Mouse (Mus musculus) Muller cell, postnatal 12 days (primary cell): ENCODE measurements at regions not wholly inside any gene's neighbourhood (a gene's known extent, or its start where the extent isn't known, plus 50 kb on each side); places are given as distances from the start of the nearest gene placed in this dataset.
"Not testable (repeated sequence)": the region's sequence is repeated elsewhere in the genome, so short reads cannot be mapped to it uniquely, and the experiment has no call there.

ENCODE experiments used
- DNase-seq: peaks from one replicate; pipeline ENCODE4 v3.0.0-alpha.2; 2015; ENCODE audit errors: inconsistent ontology term

DNA sequence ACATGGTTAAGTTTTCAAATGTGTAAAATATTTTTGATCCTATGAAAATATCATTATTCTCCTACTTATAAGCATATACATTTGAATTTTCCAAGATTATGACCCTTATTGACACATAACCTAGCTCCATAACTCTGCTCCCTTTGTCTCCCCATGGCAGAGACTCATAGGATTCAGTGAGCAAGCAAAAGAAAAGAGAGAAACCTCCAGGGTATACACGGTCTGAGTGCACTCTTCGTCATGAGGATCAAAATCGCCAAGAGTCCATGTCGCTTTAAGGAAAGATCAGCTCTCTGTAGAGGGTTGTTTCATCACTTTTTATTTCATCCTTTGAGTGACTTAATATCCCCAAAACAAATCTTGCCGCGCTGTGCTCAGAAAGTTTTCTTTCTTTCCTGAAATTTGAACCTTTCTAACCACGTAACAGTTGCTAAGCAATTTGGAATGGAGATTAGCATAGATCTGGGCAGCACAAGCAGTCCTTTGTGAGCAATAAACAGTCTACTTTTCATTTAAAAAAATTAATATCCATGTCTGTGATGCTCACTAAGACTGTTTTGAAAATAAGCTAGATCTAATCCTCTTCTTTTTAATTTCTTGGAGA is 1158.0 kb downstream of the A830018L16Rik start:
- DNase-seq = no peak

GRCm38 (mm10) chr1:12572770-12573169 is 1158.9 kb downstream of the A830018L16Rik start:
- no peak for DNase-seq

GRCm38 (mm10) chr1:12574274-12574673 is 1160.4 kb downstream of the A830018L16Rik start:
- DNase-seq = no peak

DNA sequence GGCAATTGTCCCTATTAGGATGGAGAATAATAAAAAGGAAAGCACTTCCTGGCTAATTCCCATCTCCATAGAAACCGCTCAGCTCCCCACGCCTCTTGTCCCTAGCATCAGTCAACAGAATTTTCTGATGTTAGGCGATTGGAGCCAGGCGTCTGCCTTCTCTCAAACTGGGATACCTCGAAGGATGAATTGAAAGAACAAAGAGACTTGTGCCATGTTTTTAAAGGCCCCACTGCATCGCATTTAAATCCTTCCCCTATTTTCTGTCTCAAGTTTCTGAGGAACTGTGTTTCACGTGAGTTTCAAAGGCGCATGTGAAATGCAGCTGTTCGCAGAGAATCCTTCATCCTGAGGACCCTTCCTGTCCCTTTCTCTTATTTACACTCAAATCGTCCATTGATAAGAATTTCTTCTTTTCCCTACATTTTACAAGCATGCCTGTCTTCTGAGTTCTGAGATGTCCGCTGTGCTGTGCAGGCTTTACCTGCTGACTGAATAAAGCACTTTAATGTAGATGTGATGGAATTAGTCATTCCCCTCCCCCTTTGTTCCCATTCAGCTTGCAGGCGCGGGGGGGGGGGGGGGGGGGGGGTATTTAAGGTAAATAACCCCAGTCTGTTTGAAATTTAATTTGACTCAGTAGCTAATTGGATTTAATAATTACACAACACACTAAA is 1163.3 kb downstream of the A830018L16Rik start:
- no peak for DNase-seq

DNA sequence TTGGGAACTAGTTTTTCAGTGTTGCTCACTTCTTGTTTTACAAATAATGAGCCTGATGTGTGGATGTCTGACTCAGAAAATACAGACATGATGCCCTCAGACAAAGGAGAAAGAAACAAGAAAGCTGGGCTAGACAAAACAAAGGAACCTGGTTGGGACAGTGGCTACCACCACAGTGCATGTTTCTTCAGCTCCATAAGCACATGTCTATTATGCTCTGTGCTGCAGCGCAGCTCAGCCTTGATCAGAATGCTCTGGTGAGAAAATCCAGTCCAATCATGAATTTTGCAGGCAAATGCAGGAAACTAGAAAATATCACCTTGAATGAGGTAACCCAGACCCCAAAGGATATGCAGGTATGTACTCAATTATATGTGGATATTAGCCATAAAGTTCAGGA is 1164.1 kb downstream of the A830018L16Rik start:
- DNase-seq = no peak

DNA sequence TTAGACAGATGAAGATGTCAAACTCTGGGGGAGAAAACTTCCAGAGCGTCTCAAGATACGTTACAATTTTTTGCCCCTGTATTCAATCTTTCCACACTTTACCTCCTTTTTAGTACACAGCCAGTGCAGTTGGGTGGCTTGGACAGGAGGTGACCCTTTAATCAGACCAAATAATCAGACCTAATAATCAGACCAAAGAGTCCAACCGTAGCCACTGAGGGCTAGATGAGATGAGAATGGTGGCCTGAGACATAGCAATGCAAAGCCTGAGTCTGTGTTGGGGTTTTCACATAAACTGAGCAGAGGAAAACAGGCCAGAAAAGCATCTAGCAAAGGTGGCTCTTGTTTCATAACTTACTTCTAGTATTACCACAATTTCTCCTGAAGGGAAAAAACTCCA is 1169.1 kb downstream of the A830018L16Rik start:
- DNase-seq = no peak

DNA sequence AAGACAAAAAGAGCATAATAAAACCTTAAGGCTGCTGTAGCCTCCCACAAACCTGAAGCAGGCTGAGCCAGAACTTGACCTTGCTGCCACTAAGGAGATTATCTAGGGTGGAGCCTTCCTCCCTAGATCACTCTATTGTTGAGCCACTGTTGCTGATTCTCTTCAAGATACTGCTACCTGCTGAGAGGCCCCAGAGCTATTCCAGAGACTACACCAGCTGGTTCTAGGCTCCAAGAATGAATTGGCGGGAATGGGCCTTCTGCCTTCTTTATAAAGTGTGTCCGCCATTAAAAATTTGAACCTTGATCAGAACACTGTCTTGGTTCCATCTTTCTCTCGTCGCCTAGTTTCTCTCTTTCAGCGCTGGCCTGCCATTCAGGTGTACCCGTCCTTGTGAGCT is 1173.1 kb downstream of the A830018L16Rik start:
- not testable (repeated sequence) for DNase-seq

GRCm38 (mm10) chr1:12612102-12612501 is 1198.2 kb downstream of the A830018L16Rik start:
- DNase-seq = no peak

GRCm38 (mm10) chr1:12615303-12615702 is 1201.4 kb downstream of the A830018L16Rik start:
- DNase-seq = no peak

DNA sequence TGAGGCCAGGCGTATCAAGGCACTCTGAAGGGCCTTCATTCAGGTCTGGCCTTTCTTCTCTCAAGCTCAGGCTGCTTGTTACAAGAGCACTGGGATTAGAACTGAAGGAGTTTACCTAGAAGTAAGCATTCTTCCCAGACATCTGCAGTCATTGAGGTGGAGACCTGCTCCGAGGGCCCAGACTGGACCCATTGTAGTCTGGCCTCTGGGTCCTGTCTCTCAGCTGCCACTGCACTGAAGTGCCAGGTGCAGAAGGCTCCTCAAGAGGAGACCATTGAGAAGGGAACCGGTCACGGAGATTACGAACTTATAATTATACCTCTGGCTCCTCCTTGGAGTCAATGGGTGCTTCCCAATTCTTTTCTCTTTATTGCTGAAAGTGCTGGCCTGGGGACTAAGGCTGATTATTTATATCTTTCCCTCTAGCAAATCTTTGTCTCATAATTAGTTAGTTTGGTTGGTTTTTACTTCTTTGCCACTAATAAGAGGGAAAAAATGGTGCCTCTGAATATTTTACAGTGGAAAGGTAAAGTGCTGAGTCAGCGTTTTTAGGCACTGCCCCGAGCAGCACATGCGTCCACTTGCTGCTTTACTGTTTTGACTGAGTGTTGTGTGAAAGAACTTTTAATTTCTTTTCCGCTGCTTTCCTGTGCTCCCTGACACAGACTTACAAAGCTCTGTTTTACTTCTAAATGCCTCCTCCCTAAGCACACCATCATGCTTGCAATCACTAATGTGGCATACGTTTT is 1202.0 kb downstream of the A830018L16Rik start:
- no peak for DNase-seq

DNA sequence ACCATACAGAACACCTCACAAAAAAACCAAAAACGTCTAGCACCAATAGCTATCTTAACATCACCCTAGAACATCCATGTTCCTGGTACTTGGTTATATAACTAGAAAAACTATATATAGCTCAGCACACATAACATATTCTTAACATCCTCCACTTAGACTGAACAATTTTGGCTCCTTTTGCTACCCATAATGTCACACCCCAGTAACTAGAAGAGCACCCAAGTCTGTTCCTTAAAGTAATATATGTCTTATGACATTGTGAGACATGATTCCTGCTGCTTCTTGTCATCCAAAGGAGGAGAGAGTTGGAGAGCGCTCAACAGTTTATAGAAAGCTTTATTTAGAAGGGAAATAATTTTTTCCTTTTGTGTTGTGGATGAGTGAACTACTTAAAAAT is 1206.1 kb downstream of the A830018L16Rik start:
- DNase-seq = no peak

GRCm38 (mm10) chr1:12620825-12621224 is 1206.9 kb downstream of the A830018L16Rik start:
- no peak for DNase-seq

DNA sequence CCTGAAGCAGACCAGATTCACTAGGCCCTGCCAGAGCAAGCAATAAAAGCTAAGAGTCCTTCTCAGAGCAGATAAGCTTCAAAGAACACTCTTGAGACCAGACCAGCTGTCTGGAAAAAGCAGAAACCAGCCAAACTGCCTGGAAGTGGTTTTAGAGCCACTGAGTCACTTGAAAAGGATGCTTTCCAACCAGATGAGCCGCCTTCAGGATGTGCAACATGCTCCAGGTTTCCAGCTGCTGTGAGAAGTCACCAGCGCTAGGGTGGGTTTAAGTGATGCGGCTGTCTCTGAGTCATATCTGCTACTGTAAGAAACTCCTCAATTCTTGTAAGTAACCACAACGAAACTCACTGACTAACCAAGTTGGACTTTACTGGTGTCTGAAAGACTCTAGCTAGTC is 1209.3 kb downstream of the A830018L16Rik start:
- no peak for DNase-seq

DNA sequence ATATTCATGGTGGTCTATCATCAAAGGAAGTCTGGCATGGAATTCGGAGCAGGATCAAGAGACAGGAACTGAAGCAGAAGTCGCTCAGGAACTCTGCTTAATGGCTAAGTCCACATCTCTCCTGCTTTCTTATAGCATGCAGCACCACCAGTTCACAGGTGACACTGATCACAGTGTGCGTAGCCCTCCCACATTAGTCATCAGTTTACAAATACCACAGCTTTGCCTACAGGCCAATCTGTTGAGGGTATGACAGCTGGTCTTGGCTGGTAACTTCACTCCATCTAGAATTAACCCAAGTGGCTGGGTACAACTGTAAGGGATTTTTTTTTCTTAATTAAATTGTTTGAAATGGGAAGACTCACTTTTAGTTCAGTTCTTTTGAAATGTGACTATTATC is 1219.1 kb downstream of the A830018L16Rik start:
- no peak for DNase-seq

GRCm38 (mm10) chr1:12636326-12637147 is 1222.6 kb downstream of the A830018L16Rik start:
- DNase-seq = no peak

DNA sequence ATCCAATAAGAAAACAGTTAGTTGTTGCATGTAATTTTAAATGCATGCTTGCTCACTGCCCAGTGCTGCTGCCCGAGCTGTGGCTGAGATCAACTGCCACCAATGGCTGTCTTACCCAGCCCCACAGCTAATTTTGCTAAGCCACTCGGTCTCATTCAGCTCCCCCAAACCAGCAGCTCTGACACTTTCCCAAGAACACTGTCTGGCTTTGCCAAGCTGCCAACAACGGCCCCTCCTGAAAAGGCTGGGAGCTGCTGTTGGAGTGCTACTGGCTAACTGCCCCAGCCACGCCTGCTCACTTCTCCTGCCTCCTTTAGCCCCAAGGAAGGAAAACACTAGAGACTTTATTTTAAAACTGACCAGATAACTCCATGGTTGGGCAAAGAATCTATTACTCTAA is 1227.1 kb downstream of the A830018L16Rik start:
- DNase-seq = no peak
